Mouse (Mus musculus) bone marrow, adult 2 months (tissue): Measurements from ENCODE around the gene Dlk1.

ENCODE experiments used
- CTCF ChIP-seq: fragments of 200-500 bp; IDR thresholded peaks from 2 replicates; pipeline ENCODE4 v1.5.1; 2011; ENCODE audit warnings: low read length, control low read depth; ENCODE audit not compliant: control insufficient read depth, insufficient read depth
- POLR2A ChIP-seq: fragments of 200-500 bp; IDR thresholded peaks from 2 replicates; pipeline ENCODE4 v1.6.1; 2011; ENCODE audit warnings: low read depth, mild to moderate bottlenecking, control low read depth, low read length, borderline replicate concordance; ENCODE audit not compliant: control insufficient read depth

- TF ChIP-seq CTCF (no peak), POLR2A (no peak)
These were observed 32.6 kb upstream of the Dlk1 start for GRCm38 (mm10) chr12:109420006-109420405.
